Mouse (Mus musculus) testis, adult 2 months (tissue): ENCODE data around the gene Prkcb. TPM values are rescaled to one million over a fixed set of nuclear protein-coding genes. Genes with fewer than 3 reads are reported as not detected.

Experiments
- H3K27ac ChIP-seq: fragments of 200-500 bp; 2 replicates; pipeline ENCODE4 v1.5.1; 2012; ENCODE audit warnings: low read depth, low read length; ENCODE audit not compliant: control insufficient read depth, insufficient read depth
- H3K27me3 ChIP-seq: fragments of 200-500 bp; 2 replicates; pipeline ENCODE4 v1.6.1; 2012; ENCODE audit warnings: mild to moderate bottlenecking, low read length, moderate library complexity; ENCODE audit not compliant: control insufficient read depth, insufficient read depth
- H3K36me3 ChIP-seq: fragments of 200-500 bp; 2 replicates; pipeline ENCODE4 v1.6.1; 2012; ENCODE audit warnings: mild to moderate bottlenecking, low read length; ENCODE audit not compliant: control insufficient read depth, insufficient read depth
- H3K4me1 ChIP-seq: fragments of 200-500 bp; 2 replicates; pipeline ENCODE4 v1.6.1; 2012; ENCODE audit warnings: low read length; ENCODE audit not compliant: control insufficient read depth, insufficient read depth
- H3K4me3 ChIP-seq: fragments of 200-500 bp; 2 replicates; pipeline ENCODE4 v1.5.1; 2012; ENCODE audit warnings: low read depth, mild to moderate bottlenecking, low read length, moderate library complexity, mixed read lengths; ENCODE audit not compliant: control insufficient read depth
- CTCF ChIP-seq: fragments of 200-500 bp; IDR thresholded peaks from 2 replicates; pipeline ENCODE4 v1.5.1; 2012; ENCODE audit warnings: low read depth, mild to moderate bottlenecking, inconsistent platforms, low read length, moderate library complexity; ENCODE audit not compliant: control insufficient read depth, insufficient read depth, insufficient replicate concordance
- POLR2A ChIP-seq: fragments of 200-500 bp; IDR thresholded peaks from 2 replicates; pipeline ENCODE4 v1.6.1; 2012; ENCODE audit warnings: low read depth, mild to moderate bottlenecking, inconsistent platforms, low read length, moderate library complexity; ENCODE audit not compliant: control insufficient read depth
- polyA plus RNA-seq: library from polyadenylated mRNA; depleted of rRNA; stranded (reverse); fragments of >200 nt; gene quantifications from 2 replicates; pipeline ENCODE4 v1.2.3, GENCODE M21; 2012

Prkcb gene
- polyA plus RNA-seq, 1 experiment: 3.4 TPM

GRCm38 (mm10) chr7:122344656-122345055 lies 56.1 kb downstream of the Prkcb start:
- TF ChIP-seq CTCF (no peak), POLR2A (no peak)
- Histone ChIP-seq H3K4me1 (no peaks in the 10 kb centered on the region), H3K4me3 (no peak overlapping the region), H3K36me3 (no peaks in the 10 kb centered on the region), H3K27me3 (no peaks in the 10 kb centered on the region), H3K27ac (no peak overlapping the region)

DNA sequence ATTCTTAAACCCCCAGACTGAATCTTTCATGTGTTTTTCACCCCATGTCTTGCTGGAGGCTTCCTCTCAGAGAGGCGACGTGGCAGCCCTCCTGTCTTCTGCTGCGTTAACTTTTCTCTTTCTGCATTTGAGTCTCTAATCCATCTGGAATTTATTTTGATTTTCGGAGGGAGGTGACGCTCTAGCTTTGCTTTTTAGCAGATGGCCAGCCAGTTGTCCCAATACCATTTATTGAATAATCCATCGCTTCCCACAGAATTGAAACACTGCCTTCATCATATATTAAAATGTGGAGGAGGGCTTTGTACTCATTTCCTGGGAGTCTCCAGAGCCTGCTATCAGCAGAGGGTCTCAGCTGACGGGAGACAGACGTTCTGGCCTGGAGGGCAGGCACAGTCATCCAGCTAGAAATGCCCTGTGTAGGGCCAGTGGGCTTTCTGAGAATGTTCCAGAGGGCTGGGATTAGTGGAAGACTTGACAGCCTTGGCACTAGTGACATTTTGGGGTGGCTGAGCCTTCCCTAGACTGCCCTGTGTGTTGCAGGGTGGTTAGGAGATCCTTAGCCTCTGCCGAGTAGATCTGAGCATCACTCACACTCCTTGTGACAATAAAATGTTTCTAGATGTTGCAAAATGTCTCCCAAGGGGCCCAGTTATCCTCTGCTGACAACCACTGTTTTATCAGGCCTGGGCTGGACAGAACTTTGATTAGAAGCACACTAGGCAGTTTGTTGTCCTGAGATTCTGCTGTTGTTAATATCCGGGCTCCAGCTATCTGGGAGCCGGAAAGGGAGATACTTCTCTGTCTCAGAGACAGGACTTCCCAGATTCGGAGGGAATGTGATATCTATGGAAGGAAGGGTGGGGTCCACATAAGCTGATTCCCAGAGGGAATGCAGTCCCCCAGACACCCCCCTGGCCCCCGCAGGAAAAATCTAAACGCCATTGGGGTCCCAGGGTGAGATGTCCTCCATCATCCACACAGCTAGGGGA lies 58.0 kb downstream of the Prkcb start:
- TF ChIP-seq CTCF: no peak
- TF ChIP-seq POLR2A: no peak
- no peaks in the 10 kb centered on the region for H3K27me3 ChIP-seq
- H3K27ac ChIP-seq: peak overlapping the region; percentile 38; the same call in 1 of the 2 replicates
- no peaks in the 10 kb centered on the region for H3K36me3 ChIP-seq
- no peaks in the 10 kb centered on the region for H3K4me1 ChIP-seq
- H3K4me3 ChIP-seq: no peak overlapping the region

- Histone ChIP-seq H3K27ac (peak overlapping the region; percentile 38; the same call in 1 of the 2 replicates), H3K4me3 (no peak overlapping the region), H3K36me3 (no peaks in the 10 kb centered on the region), H3K27me3 (no peaks in the 10 kb centered on the region), H3K4me1 (no peaks in the 10 kb centered on the region)
- TF ChIP-seq CTCF: no peak
- no peak for TF ChIP-seq POLR2A
Measured at GRCm38 (mm10) chr7:122347433-122347832, 58.9 kb downstream of the Prkcb start.

- Histone ChIP-seq H3K27me3 (no peaks in the 10 kb centered on the region), H3K4me1 (no peaks in the 10 kb centered on the region), H3K27ac (no peak overlapping the region), H3K36me3 (no peaks in the 10 kb centered on the region), H3K4me3 (no peak overlapping the region)
- TF ChIP-seq POLR2A (no peak), CTCF (no peak)
Measured at GRCm38 (mm10) chr7:122349961-122350360, 61.4 kb downstream of the Prkcb start.

DNA sequence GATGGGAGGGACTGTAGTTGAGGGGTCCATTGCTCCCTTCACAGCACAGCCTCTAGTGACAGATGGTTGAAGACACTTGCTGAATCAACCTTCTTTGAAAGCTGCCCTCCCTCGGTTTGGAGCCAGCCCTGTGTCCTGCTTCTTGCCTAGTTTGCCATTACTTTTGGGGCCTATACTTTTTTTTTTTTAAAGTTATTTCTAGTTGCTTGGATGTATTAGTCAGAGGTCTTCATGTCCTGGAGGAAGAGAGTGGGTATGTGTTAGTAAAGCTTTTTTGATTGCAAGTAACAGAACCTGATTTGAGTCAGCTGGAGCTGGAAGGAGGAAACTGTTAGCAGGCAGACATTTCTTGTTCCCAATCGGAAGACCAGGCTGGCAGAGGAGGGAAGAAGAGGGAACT lies 62.2 kb downstream of the Prkcb start:
- Histone ChIP-seq H3K27me3 (no peaks in the 10 kb centered on the region), H3K27ac (no peak overlapping the region)

GRCm38 (mm10) chr7:122351816-122352215 lies 63.3 kb downstream of the Prkcb start:
- no peaks in the 10 kb centered on the region for H3K27me3 ChIP-seq
- TF ChIP-seq CTCF: no peak
- no peak for TF ChIP-seq POLR2A
- no peak overlapping the region for H3K27ac ChIP-seq
- H3K4me3 ChIP-seq: no peak overlapping the region
- no peaks in the 10 kb centered on the region for H3K4me1 ChIP-seq
- H3K36me3 ChIP-seq: no peaks in the 10 kb centered on the region

More for the DNA sequence above, 62.2 kb downstream of the Prkcb start:
- H3K4me3 ChIP-seq: no peak overlapping the region
- H3K4me1 ChIP-seq: no peaks in the 10 kb centered on the region
- TF ChIP-seq POLR2A: no peak
- no peak for TF ChIP-seq CTCF
- H3K36me3 ChIP-seq: no peaks in the 10 kb centered on the region

DNA sequence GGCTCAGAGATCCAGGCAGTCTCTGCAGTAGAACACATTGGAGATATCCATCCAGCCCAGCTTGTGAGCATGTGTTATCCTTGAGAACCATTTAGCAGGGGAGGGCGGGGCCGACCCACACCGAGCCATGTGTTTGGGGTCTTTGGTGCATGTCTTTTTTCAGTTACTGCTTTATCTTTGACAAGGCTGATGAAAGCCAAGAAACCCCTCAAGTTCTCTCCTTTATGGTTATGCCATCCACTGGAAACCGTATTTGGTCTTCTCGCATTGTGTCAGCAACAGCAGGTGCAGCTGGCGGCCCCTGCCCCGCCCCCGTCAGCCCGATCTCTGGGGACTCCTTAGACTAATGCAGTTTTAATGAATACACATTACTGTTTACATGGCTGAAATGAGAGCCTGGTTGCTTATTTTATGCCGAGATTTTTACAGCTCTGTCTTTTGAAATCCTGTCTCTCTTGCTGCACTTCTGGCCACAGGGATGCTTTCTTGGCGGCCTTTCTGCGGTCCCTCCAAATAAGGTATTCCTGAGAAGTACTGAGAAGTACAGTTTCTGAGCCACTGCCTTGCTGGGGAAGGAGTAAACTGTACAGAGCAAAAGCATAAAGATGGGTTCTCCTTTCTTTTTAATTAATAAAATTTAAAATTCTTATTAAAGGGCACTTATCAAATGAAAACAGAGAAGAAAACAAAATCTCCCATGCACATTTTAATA lies 64.2 kb downstream of the Prkcb start:
- H3K4me1 ChIP-seq: no peaks in the 10 kb centered on the region; the same call in 1 of the 2 replicates
- no peaks in the 10 kb centered on the region for H3K27me3 ChIP-seq
- no peak for TF ChIP-seq POLR2A
- TF ChIP-seq CTCF: no peak
- H3K4me3 ChIP-seq: no peak overlapping the region
- H3K36me3 ChIP-seq: no peaks in the 10 kb centered on the region
- H3K27ac ChIP-seq: no peak overlapping the region
